Mouse (Mus musculus) G1E (cell line): Measurements from ENCODE around the gene Nek7. TPM values are rescaled to one million over a fixed set of nuclear protein-coding genes. Genes with fewer than 3 reads are reported as not detected.

ENCODE experiments used
- ATAC-seq: 2 replicates; pipeline ENCODE4 v1.8.0; 2016; ENCODE audit warnings: mild to moderate bottlenecking; ENCODE audit not compliant: insufficient number of reproducible peaks, poor library complexity, low FRiP score, severe bottlenecking; ENCODE audit errors: extremely low read depth
- DNase-seq: peaks from one replicate; pipeline ENCODE4 v3.0.0; 2012; ENCODE audit warnings: low spot score
- H3K27me3 ChIP-seq: 2 replicates; pipeline ENCODE4 v1.6.1; 2012; ENCODE audit warnings: mild to moderate bottlenecking, low read length, inconsistent platforms; ENCODE audit not compliant: insufficient read depth
- H3K36me3 ChIP-seq: replicated peaks from 2 replicates; pipeline ENCODE3; 2012; ENCODE audit warnings: mild to moderate bottlenecking, inconsistent platforms
- H3K4me1 ChIP-seq: 2 replicates; pipeline ENCODE4 v1.6.1; 2012; ENCODE audit warnings: low read depth, low read length, inconsistent platforms, mixed read lengths; ENCODE audit not compliant: insufficient read depth
- H3K4me3 ChIP-seq: 2 replicates; pipeline ENCODE4 v1.5.1; 2012; ENCODE audit warnings: low read depth, mild to moderate bottlenecking, inconsistent platforms, low read length, moderate library complexity, mixed read lengths
- H3K9me3 ChIP-seq: replicated peaks from 2 replicates; pipeline ENCODE4 v1.6.1; 2012; ENCODE audit warnings: inconsistent platforms
- CTCF ChIP-seq: IDR thresholded peaks from 2 replicates; pipeline ENCODE4 v1.5.1; 2012; ENCODE audit warnings: low read depth, low read length, inconsistent platforms, mixed read lengths
- GATA1 ChIP-seq: IDR thresholded peaks from 2 replicates; pipeline ENCODE4 v1.6.1; 2012; ENCODE audit warnings: borderline replicate concordance, low read length, inconsistent platforms, mixed read lengths
- GATA2 ChIP-seq: IDR thresholded peaks from 2 replicates; pipeline ENCODE4 v1.6.1; 2012; ENCODE audit warnings: low read depth, low read length, inconsistent platforms, borderline replicate concordance
- POLR2AphosphoS5 ChIP-seq: IDR thresholded peaks from 2 replicates; pipeline ENCODE4 v1.6.1; 2012; ENCODE audit warnings: low read depth, low read length, inconsistent platforms; ENCODE audit not compliant: insufficient replicate concordance
- TAL1 ChIP-seq: conservative IDR thresholded peaks from 2 replicates; pipeline ENCODE4 v1.6.1; 2012; ENCODE audit warnings: low read depth, low read length, inconsistent platforms, mixed read lengths
- polyA plus RNA-seq: library from polyadenylated mRNA; stranded (reverse); fragments of >175 nt; gene quantifications from 2 replicates; pipeline ENCODE4 v1.2.3, GENCODE M21; 2012
- total RNA-seq, 2 experiments: library from RNA; stranded (forward) in 1 of 2; stranded (reverse) in 1 of 2; fragments of 200-1000 nt in 1 of 2; fragments of >200 nt in 1 of 2; fragmentation: Nextera tagmentation in 1 of 2; gene quantifications; 2 replicates each; pipeline ENCODE4 v1.2.3; 2014 to 2017

The Nek7 gene
- total and polyA plus RNA-seq, 3 experiments: 14.7 to 67.3 (median 49.9) TPM

DNA sequence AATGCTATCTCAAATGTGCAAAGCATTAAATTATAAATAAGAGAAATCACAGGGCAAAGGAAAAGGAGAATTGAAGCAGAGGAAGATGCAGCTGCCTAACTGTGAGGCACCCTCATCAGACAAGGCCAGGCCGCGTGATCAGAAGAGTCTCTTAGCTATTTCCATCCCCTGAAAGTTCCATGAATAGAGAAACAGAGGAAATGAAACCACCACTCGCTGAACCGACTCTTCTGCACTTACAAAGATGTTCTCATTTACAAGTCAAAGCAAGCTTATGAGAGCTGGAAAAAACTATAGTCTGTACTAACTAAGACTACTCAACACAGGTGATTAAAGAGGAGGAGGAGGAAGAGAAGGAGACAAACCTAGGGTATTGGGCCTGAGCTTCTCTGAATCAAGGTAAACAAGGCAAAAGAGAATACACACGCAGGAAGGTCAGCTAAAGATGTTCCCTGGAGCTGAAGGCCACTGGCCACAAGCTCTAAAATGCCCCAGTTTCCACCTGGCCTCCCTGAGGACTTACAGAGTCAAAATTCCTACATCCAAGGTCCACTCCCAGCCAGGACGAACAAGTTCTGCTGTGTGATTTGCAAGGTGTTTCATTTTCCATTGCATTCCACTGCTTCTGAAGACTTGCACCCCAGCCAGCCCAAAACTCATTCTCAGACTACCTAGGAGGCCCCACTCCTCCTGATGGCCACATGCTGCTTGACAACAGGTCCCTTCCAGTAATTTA, 5.2 kb downstream of the Nek7 start:
- ATAC-seq (no peak), DNase-seq (no peak)
- no peak overlapping the region for H3K4me3 ChIP-seq
- TF ChIP-seq POLR2AphosphoS5 (no peak), TAL1 (no peak), GATA2 (no peak), CTCF (no peak), GATA1 (no peak)
- H3K27me3 ChIP-seq: no peaks in the 10 kb centered on the region
- H3K36me3 ChIP-seq: peaks cover 20% of the 10 kb centered on the region
- no peaks in the 10 kb centered on the region for H3K9me3 ChIP-seq
- peaks cover 26% of the 10 kb centered on the region for H3K4me1 ChIP-seq

GRCm38 (mm10) chr1:138612177-138612576, 7.8 kb downstream of the Nek7 start:
- Histone ChIP-seq H3K4me1 (peaks cover 7% of the 10 kb centered on the region; the same call in 1 of the 2 replicates), H3K27me3 (no peaks in the 10 kb centered on the region), H3K9me3 (no peaks in the 10 kb centered on the region), H3K4me3 (no peak overlapping the region), H3K36me3 (peaks cover 34% of the 10 kb centered on the region)
- no peak for ATAC-seq
- TF ChIP-seq TAL1: no peak
- no peak for TF ChIP-seq GATA2
- TF ChIP-seq POLR2AphosphoS5: no peak
- no peak for DNase-seq

- H3K9me3 ChIP-seq: no peaks in the 10 kb centered on the region
- peaks cover 30% of the 10 kb centered on the region for H3K36me3 ChIP-seq
- H3K4me3 ChIP-seq: no peak overlapping the region
- TF ChIP-seq CTCF (no peak), TAL1 (no peak), GATA2 (no peak), POLR2AphosphoS5 (no peak), GATA1 (no peak)
- 0 out of 2 replicates have a peak, but pooled peaks cover 6% of the 10 kb centered on the region for H3K4me1 ChIP-seq
- ATAC-seq (no peak), DNase-seq (no peak)
- H3K27me3 ChIP-seq: no peaks in the 10 kb centered on the region
Observed at GRCm38 (mm10) chr1:138609176-138609575, 10.8 kb downstream of the Nek7 start.

DNA sequence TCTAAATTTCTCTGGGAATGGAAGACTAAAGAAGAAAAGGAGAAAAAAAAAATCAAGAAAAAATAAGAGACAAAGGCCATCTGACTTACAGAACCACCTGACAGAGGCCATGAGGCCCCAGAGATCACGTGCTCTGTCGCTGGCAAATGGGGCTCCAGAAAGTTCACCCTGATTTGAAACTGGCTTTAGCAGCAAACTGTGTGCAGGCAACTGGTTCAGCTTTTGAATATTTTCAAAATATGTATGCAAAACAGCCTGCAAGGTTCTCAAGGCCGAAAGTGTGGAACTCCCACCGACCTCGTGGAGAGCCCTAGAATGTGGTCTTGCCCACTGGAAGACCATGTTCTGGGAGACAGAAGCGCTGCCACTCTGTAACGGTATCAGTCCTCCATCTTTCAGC, 11.6 kb downstream of the Nek7 start:
- peaks cover 30% of the 10 kb centered on the region for H3K36me3 ChIP-seq
- TF ChIP-seq GATA1: no peak
- no peak for TF ChIP-seq CTCF
- TF ChIP-seq POLR2AphosphoS5: no peak
- TF ChIP-seq TAL1: no peak
- TF ChIP-seq GATA2: no peak
- H3K27me3 ChIP-seq: no peaks in the 10 kb centered on the region
- ATAC-seq: no peak
- no peak for DNase-seq
- H3K4me3 ChIP-seq: no peak overlapping the region
- H3K4me1 ChIP-seq: peaks cover 7% of the 10 kb centered on the region; the same call in 1 of the 2 replicates
- H3K9me3 ChIP-seq: no peaks in the 10 kb centered on the region

GRCm38 (mm10) chr1:138607862-138608261, 12.1 kb downstream of the Nek7 start:
- TF ChIP-seq GATA1 (no peak), GATA2 (no peak), TAL1 (no peak), POLR2AphosphoS5 (no peak), CTCF (no peak)
- H3K36me3 ChIP-seq: peaks cover 30% of the 10 kb centered on the region
- H3K4me1 ChIP-seq: peaks cover 7% of the 10 kb centered on the region; the same call in 1 of the 2 replicates
- H3K9me3 ChIP-seq: no peaks in the 10 kb centered on the region
- no peaks in the 10 kb centered on the region for H3K27me3 ChIP-seq
- no peak for ATAC-seq
- DNase-seq: no peak
- H3K4me3 ChIP-seq: no peak overlapping the region

- DNase-seq (no peak), ATAC-seq (no peak)
- Histone ChIP-seq H3K27me3 (no peaks in the 10 kb centered on the region), H3K4me3 (no peak overlapping the region), H3K4me1 (peaks cover 7% of the 10 kb centered on the region; the same call in 1 of the 2 replicates), H3K9me3 (no peaks in the 10 kb centered on the region), H3K36me3 (peaks cover 29% of the 10 kb centered on the region)
- TF ChIP-seq TAL1 (no peak), GATA1 (no peak), CTCF (no peak), POLR2AphosphoS5 (no peak), GATA2 (no peak)
Observed at GRCm38 (mm10) chr1:138606771-138607170, 13.2 kb downstream of the Nek7 start.
